Mouse (Mus musculus) embryonic facial prominence, embryonic 10.5 days (tissue): ENCODE data around the gene Spag17. TPM values are rescaled to one million over a fixed set of nuclear protein-coding genes. Genes with fewer than 3 reads are reported as not detected.

Experiments
- DNase-seq: peaks from one replicate; pipeline ENCODE4 v3.0.0-alpha.2; 2017; ENCODE audit warnings: low spot score
- H3K27ac ChIP-seq: fragments of 300-500 bp; sonication (generic); replicated peaks from 2 replicates; pipeline ENCODE4 v1.5.1; 2016; ENCODE audit warnings: mild to moderate bottlenecking
- H3K27me3 ChIP-seq: fragments of 300-500 bp; sonication (generic); replicated peaks from 2 replicates; pipeline ENCODE4 v1.6.1; 2016; ENCODE audit warnings: low read depth, mild to moderate bottlenecking; ENCODE audit not compliant: poor library complexity, severe bottlenecking
- H3K36me3 ChIP-seq: fragments of 300-500 bp; sonication (generic); replicated peaks from 2 replicates; pipeline ENCODE4 v1.6.1; 2016; ENCODE audit warnings: mild to moderate bottlenecking, moderate library complexity
- H3K4me1 ChIP-seq: fragments of 300-500 bp; sonication (generic); 2 replicates; pipeline ENCODE4 v1.6.1; 2016
- H3K4me3 ChIP-seq: fragments of 300-500 bp; sonication (generic); 2 replicates; pipeline ENCODE4 v1.5.1; 2016; ENCODE audit warnings: mild to moderate bottlenecking, moderate library complexity
- H3K9me3 ChIP-seq: fragments of 300-500 bp; sonication (generic); 2 replicates; pipeline ENCODE4 v1.6.1; 2016; ENCODE audit warnings: mild to moderate bottlenecking
- WGBS: fragments of 180-500 bp; shearing (Covaris S2); methylation state at CpG from one replicate; pipeline ENCODE4 v1.1.7; 2016; 5-methylcytosine and 5-hydroxymethylcytosine counted together
- polyA plus RNA-seq: library from polyadenylated mRNA; unstranded; fragments of >200 nt; fragmentation: Nextera tagmentation; extraction: Ambion mirVana; gene quantifications from 2 replicates; pipeline ENCODE4 v1.2.1, GENCODE M21; 2016

The Spag17 gene
- polyA plus RNA-seq, 1 experiment from 2014 or later, result 0.29 TPM

GRCm38 (mm10) chr3:99922944-99923343 is 37.7 kb downstream of the Spag17 start:
- Histone ChIP-seq H3K27ac (no peak overlapping the region), H3K4me1 (no peaks in the 10 kb centered on the region), H3K4me3 (no peak overlapping the region), H3K36me3 (no peaks in the 10 kb centered on the region), H3K9me3 (no peaks in the 10 kb centered on the region), H3K27me3 (no peaks in the 10 kb centered on the region)
- no peak for DNase-seq
- WGBS, result 83% methylated on average over 3 of the region's 3 CpGs

GRCm38 (mm10) chr3:99930920-99931620 is 45.9 kb downstream of the Spag17 start:
- H3K4me1 ChIP-seq, result peaks cover 10% of the 10 kb centered on the region; the same call in 1 of the 2 replicates
- no peaks in the 10 kb centered on the region for H3K27me3 ChIP-seq
- 63% methylated on average over 12 of the region's 12 CpGs for WGBS
- H3K9me3 ChIP-seq, result no peaks in the 10 kb centered on the region
- DNase-seq, result peak; percentile 42
- no peaks in the 10 kb centered on the region for H3K36me3 ChIP-seq
- H3K27ac ChIP-seq, result no peak overlapping the region
- no peak overlapping the region for H3K4me3 ChIP-seq

GRCm38 (mm10) chr3:99936159-99936558 is 51.0 kb downstream of the Spag17 start:
- Histone ChIP-seq H3K4me3 (no peak overlapping the region), H3K4me1 (peaks cover 11% of the 10 kb centered on the region; the same call in 1 of the 2 replicates), H3K27me3 (no peaks in the 10 kb centered on the region), H3K27ac (no peak overlapping the region), H3K36me3 (no peaks in the 10 kb centered on the region), H3K9me3 (no peaks in the 10 kb centered on the region)
- peak; percentile 60 for DNase-seq
- WGBS, result 29% methylated on average over 1 of the region's 1 CpGs

- 34% methylated on average over 8 of the region's 8 CpGs for WGBS
These were observed 53.5 kb downstream of the Spag17 start for GRCm38 (mm10) chr3:99938611-99939286.

DNA sequence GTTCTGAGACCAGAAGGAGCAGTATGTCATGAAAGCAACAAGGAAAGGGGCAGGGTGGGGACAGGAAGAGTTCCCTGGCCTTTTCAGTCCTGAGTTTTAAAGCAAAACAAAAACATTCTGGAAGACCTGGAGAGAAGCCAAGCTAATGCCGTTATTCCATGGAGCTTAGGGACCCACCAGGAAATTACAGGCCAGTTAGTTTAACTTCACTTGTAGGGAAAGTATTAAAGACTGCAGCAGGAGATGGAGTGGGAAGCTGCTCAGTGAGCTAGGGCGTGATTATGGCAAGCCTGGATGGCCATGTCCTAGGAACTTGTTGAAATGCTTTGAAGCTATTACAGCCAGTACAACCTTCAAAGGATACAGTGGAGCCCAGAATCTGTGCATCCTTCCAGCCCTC is 60.0 kb downstream of the Spag17 start:
- no peak overlapping the region for H3K4me3 ChIP-seq
- WGBS, result 69% methylated on average over 2 of the region's 2 CpGs
- DNase-seq, result no peak

More at GRCm38 (mm10) chr3:99938611-99939286, 53.5 kb downstream of the Spag17 start:
- H3K36me3 ChIP-seq, result no peaks in the 10 kb centered on the region
- H3K27ac ChIP-seq, result no peak overlapping the region
- H3K9me3 ChIP-seq, result no peaks in the 10 kb centered on the region
- 0 out of 2 replicates have a peak, but pooled peaks cover 4% of the 10 kb centered on the region for H3K4me1 ChIP-seq
- H3K4me3 ChIP-seq, result no peak overlapping the region
- no peaks in the 10 kb centered on the region for H3K27me3 ChIP-seq
- peak; percentile 71 for DNase-seq

GRCm38 (mm10) chr3:99954039-99954602 is 68.9 kb downstream of the Spag17 start:
- Histone ChIP-seq H3K36me3 (no peaks in the 10 kb centered on the region), H3K4me1 (peaks cover 13% of the 10 kb centered on the region), H3K4me3 (no peak overlapping the region), H3K9me3 (no peaks in the 10 kb centered on the region), H3K27me3 (no peaks in the 10 kb centered on the region), H3K27ac (no peak overlapping the region)
- DNase-seq, result no peak
- WGBS, result 86% methylated on average over 9 of the region's 9 CpGs

More for the DNA sequence above, 60.0 kb downstream of the Spag17 start:
- no peaks in the 10 kb centered on the region for H3K9me3 ChIP-seq
- H3K4me1 ChIP-seq, result 0 out of 2 replicates have a peak, but pooled peaks cover 4% of the 10 kb centered on the region
- no peak overlapping the region for H3K27ac ChIP-seq
- H3K27me3 ChIP-seq, result no peaks in the 10 kb centered on the region
- H3K36me3 ChIP-seq, result no peaks in the 10 kb centered on the region

DNA sequence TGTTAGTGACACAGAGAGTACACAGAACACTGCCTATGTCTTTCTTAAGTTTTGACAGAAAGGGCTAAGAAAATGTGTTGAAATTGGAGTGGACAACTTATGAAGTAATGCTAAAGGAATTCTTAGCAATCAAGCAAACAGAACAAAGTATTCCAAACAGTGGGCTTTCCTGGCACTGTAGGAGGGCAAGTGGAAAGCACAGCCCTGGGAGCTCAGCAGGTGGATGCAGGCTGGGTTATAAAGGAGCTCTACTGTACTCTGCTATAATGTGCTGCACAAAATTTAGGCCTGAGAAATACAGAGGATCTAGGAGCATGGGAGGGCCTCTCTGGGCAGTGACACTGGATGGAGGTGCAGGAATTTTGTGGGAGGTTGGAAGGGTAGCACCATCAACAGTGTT is 71.3 kb downstream of the Spag17 start:
- no peak for DNase-seq
- Histone ChIP-seq H3K9me3 (no peaks in the 10 kb centered on the region), H3K4me3 (no peak overlapping the region), H3K4me1 (peaks cover 20% of the 10 kb centered on the region), H3K27ac (no peak overlapping the region), H3K27me3 (no peaks in the 10 kb centered on the region), H3K36me3 (no peaks in the 10 kb centered on the region)

- no peaks in the 10 kb centered on the region for H3K9me3 ChIP-seq
- H3K36me3 ChIP-seq, result no peaks in the 10 kb centered on the region
- no peak for DNase-seq
- no peak overlapping the region for H3K27ac ChIP-seq
- H3K4me3 ChIP-seq, result no peak overlapping the region
- WGBS, result 71% methylated on average over 7 of the region's 7 CpGs
- no peaks in the 10 kb centered on the region; the same call in 1 of the 2 replicates for H3K27me3 ChIP-seq
- H3K4me1 ChIP-seq, result peaks cover 7% of the 10 kb centered on the region; the same call in 1 of the 2 replicates
These were observed 74.7 kb downstream of the Spag17 start for GRCm38 (mm10) chr3:99959805-99960485.

DNA sequence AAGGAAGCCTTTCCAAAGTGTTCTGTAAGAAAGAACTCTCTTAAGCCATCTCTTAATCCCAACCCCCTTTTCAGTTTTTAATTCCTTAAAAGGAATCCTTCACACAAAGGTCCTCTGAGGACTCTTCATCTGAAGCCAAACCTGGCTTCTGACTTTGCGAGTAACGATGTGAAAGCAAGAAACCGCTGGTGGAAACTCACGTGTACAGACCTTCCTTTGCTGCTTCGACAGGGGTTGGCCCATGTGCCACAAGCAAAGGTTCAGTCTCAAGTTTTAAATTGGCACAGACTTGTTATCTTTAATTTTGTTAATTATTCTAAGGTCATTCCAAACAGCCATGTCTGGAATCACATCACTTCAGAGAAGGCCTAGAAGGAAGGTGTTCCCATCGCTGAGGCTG is 79.1 kb downstream of the Spag17 start:
- Histone ChIP-seq H3K27me3 (no peaks in the 10 kb centered on the region; the same call in 1 of the 2 replicates), H3K9me3 (no peaks in the 10 kb centered on the region), H3K27ac (no peak overlapping the region), H3K4me3 (no peak overlapping the region), H3K4me1 (peaks cover 23% of the 10 kb centered on the region), H3K36me3 (no peaks in the 10 kb centered on the region)
- 86% methylated on average over 6 of the region's 6 CpGs for WGBS
- no peak for DNase-seq

- Histone ChIP-seq H3K9me3 (no peaks in the 10 kb centered on the region), H3K27ac (peak overlapping the region; percentile 66; the same call in 1 of the 2 replicates), H3K4me3 (no peak overlapping the region), H3K27me3 (no peaks in the 10 kb centered on the region; the same call in 1 of the 2 replicates), H3K4me1 (peaks cover 17% of the 10 kb centered on the region), H3K36me3 (no peaks in the 10 kb centered on the region)
- peak; percentile 22 for DNase-seq
- WGBS, result 31% methylated on average over 4 of the region's 4 CpGs
These were observed 80.7 kb downstream of the Spag17 start for GRCm38 (mm10) chr3:99965863-99966262.

DNA sequence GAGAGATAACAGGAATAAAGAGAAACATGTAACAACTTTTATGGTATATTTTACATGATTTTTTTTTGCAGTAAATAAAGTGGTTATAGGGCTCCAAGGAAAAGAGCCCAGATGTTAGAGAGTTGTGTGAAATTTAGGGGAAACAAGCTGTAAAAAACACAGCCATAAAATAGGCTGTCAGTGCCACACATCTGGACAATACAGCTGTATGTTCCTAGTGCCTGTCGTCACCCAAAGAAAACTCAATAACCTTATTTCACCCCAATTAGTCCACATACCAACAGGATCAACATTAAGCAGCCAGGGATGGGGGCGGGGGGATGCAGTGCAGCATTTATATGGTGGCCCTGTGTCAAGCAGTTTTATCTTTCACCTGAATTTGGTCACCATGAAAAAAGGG is 81.1 kb downstream of the Spag17 start:
- Histone ChIP-seq H3K27me3 (no peaks in the 10 kb centered on the region; the same call in 1 of the 2 replicates), H3K27ac (no peak overlapping the region), H3K4me3 (no peak overlapping the region), H3K4me1 (peaks cover 17% of the 10 kb centered on the region), H3K36me3 (no peaks in the 10 kb centered on the region), H3K9me3 (no peaks in the 10 kb centered on the region)
- WGBS, result 39% methylated on average over 2 of the region's 2 CpGs
- no peak for DNase-seq

- no peak overlapping the region for H3K27ac ChIP-seq
These were observed 85.6 kb downstream of the Spag17 start for GRCm38 (mm10) chr3:99970766-99971165.

More at GRCm38 (mm10) chr3:99970766-99971165, 85.6 kb downstream of the Spag17 start:
- Histone ChIP-seq H3K4me1 (peaks cover 11% of the 10 kb centered on the region), H3K4me3 (no peak overlapping the region), H3K9me3 (no peaks in the 10 kb centered on the region), H3K27me3 (no peaks in the 10 kb centered on the region), H3K36me3 (no peaks in the 10 kb centered on the region)
- no peak for DNase-seq
- 71% methylated on average over 5 of the region's 5 CpGs for WGBS
